Mouse (Mus musculus): ENCODE measurements around the gene Katnal1. TPM values are rescaled to one million over a fixed set of nuclear protein-coding genes. Genes with fewer than 3 reads are reported as not detected.
A peak's percentile ranks its signal among the peaks of the same experiment; 100 is the strongest.

Gene Katnal1
- polyA plus RNA-seq, 1 experiment: not detected

- no peak overlapping the region for H3K4me3 ChIP-seq (ENCODE audit: insufficient read depth, low read depth, low read length)
- peaks cover 5% of the 10 kb centered on the region; the same call in 1 of the 2 replicates for H3K4me1 ChIP-seq (ENCODE audit: control insufficient read depth, insufficient read depth, low read length)
- TF ChIP-seq CTCF (IDR thresholded peaks at IDR 0.05; ENCODE audit: insufficient read depth, low read depth, low read length) (peak; percentile 65; the same call in 1 of the 2 replicates), POLR2A (IDR thresholded peaks at IDR 0.05; ENCODE audit: insufficient read depth, low read depth, low read length) (no peak)
- no peak overlapping the region for H3K27ac ChIP-seq (ENCODE audit: insufficient read depth, low read depth, low read length)
- WGBS: 8% methylated on average over 23 of the region's 23 CpGs
Observed at GRCm38 (mm10) chr5:148831596-148832257, 97.4 kb downstream of the Katnal1 start.

GRCm38 (mm10) chr5:148831141-148831547 lies 98.0 kb downstream of the Katnal1 start:
- H3K4me3 ChIP-seq (ENCODE audit: insufficient read depth, low read depth, low read length): no peak overlapping the region
- no peak for TF ChIP-seq POLR2A (IDR thresholded peaks at IDR 0.05; ENCODE audit: insufficient read depth, low read depth, low read length)
- TF ChIP-seq CTCF (IDR thresholded peaks at IDR 0.05; ENCODE audit: insufficient read depth, low read depth, low read length): no peak
- peaks cover 5% of the 10 kb centered on the region; the same call in 1 of the 2 replicates for H3K4me1 ChIP-seq (ENCODE audit: control insufficient read depth, insufficient read depth, low read length)
- WGBS: 31% methylated on average over 9 of the region's 9 CpGs
- no peak overlapping the region for H3K27ac ChIP-seq (ENCODE audit: insufficient read depth, low read depth, low read length)

- Histone ChIP-seq H3K27ac (ENCODE audit: insufficient read depth, low read depth, low read length) (no peak overlapping the region), H3K4me3 (ENCODE audit: insufficient read depth, low read depth, low read length) (no peak overlapping the region), H3K4me1 (ENCODE audit: control insufficient read depth, insufficient read depth, low read length) (0 out of 2 replicates have a peak, but pooled peaks cover 3% of the 10 kb centered on the region)
- 89% methylated on average over 7 of the region's 7 CpGs for WGBS
- TF ChIP-seq CTCF (IDR thresholded peaks at IDR 0.05; ENCODE audit: insufficient read depth, low read depth, low read length) (no peak), POLR2A (IDR thresholded peaks at IDR 0.05; ENCODE audit: insufficient read depth, low read depth, low read length) (no peak)
Observed at GRCm38 (mm10) chr5:148825732-148826131, 103.4 kb downstream of the Katnal1 start.

- 81% methylated on average over 13 of the region's 13 CpGs for WGBS
- no peak overlapping the region for H3K27ac ChIP-seq (ENCODE audit: insufficient read depth, low read depth, low read length)
- peaks cover 15% of the 10 kb centered on the region for H3K4me1 ChIP-seq (ENCODE audit: control insufficient read depth, insufficient read depth, low read length)
- TF ChIP-seq POLR2A (IDR thresholded peaks at IDR 0.05; ENCODE audit: insufficient read depth, low read depth, low read length) (no peak), CTCF (IDR thresholded peaks at IDR 0.05; ENCODE audit: insufficient read depth, low read depth, low read length) (no peak)
- no peak overlapping the region for H3K4me3 ChIP-seq (ENCODE audit: insufficient read depth, low read depth, low read length)
Observed at GRCm38 (mm10) chr5:148822772-148823171, 106.3 kb downstream of the Katnal1 start.

Other genes with a start within 250 kb of the Katnal1 start
- not detected in 2 replicates for gene Gm42791, start 65.8 kb upstream of the Katnal1 start, polyA plus RNA-seq (2012; ENCODE audit: insufficient read depth, insufficient read length, low replicate concordance, missing spikeins)

Measured in olfactory bulb, adult 2 months (tissue).